ENCODE assay signal across 24 mouse cellular contexts in the genomic region with DNA sequence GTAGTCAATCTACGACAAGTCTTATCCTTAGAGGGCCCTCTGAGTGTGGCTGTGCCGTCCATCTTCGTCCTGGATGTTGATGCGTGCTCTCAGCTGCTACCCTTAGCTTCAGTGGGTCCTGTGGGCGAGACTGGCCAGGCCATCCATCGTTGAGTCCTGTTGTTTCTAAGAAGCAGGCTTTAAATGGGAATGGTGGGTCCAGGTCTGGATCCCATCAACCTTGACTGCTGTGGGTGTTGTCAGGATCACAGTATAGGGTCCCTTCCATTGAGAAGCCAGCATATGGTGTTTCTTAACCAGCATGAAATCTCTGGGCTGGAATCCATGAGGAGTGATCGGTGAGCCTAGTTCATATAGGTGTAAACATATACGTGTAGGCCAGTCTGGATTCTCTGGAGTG. TPM values are rescaled to one million over a fixed set of nuclear protein-coding genes. Genes with fewer than 3 reads are reported as not detected.
DNase-seq lines count a peak whose midpoint lies in the region; ATAC-seq and TF ChIP-seq lines count a peak whose summit lies in the region.
"Had no signal": no experiment of that assay in that cellular context is flagged by ENCODE, and none has a peak within 500 bp of the region (broad histone marks: within the 10 kb centered on the region; RNA-seq: fewer than 3 reads in every experiment).

No protein-coding gene starts in this region.

- TF ChIP-seq CTCF in liver, postnatal 0 days (IDR thresholded peaks at IDR 0.05; ENCODE audit: low read depth), result no peak

- H3K27me3 ChIP-seq in heart, embryonic 11.5 days (ENCODE audit: control insufficient read depth, insufficient read depth, low read length), result no peaks in the 10 kb centered on the region
- H3K27me3 ChIP-seq in liver, postnatal 0 days (ENCODE audit: insufficient read depth, low read length), result no peaks in the 10 kb centered on the region
- H3K27me3 ChIP-seq: CH12.LX; embryonic facial prominence, embryonic 12.5 days; forebrain, embryonic 13.5 days; forebrain, embryonic 15.5 days; Patski had no signal

- H3K4me3 ChIP-seq in heart, embryonic 11.5 days (ENCODE audit: low read depth, low read length), result no peak overlapping the region
- no peak overlapping the region for H3K4me3 ChIP-seq in liver, postnatal 0 days (ENCODE audit: low read depth, low read length)
- H3K4me3 ChIP-seq: embryonic facial prominence, embryonic 10.5 days; embryonic facial prominence, embryonic 12.5 days; forebrain, embryonic 13.5 days; forebrain, embryonic 15.5 days had no signal

- no peaks in the 10 kb centered on the region for H3K4me1 ChIP-seq in heart, embryonic 11.5 days (ENCODE audit: control insufficient read depth, insufficient read depth, low read length)
- no peaks in the 10 kb centered on the region for H3K4me1 ChIP-seq in liver, postnatal 0 days (ENCODE audit: insufficient read depth)
- H3K4me1 ChIP-seq: embryonic facial prominence, embryonic 10.5 days; embryonic facial prominence, embryonic 12.5 days; forebrain, embryonic 13.5 days; forebrain, embryonic 15.5 days had no signal

- TF ChIP-seq EP300 in liver, postnatal 0 days (IDR thresholded peaks at IDR 0.05; ENCODE audit: low read depth), result no peak

- H3K36me3 ChIP-seq in heart, embryonic 11.5 days (ENCODE audit: control insufficient read depth, insufficient read depth, low read length), result peaks cover 4% of the 10 kb centered on the region; the same call in 1 of the 2 replicates
- peaks cover 14% of the 10 kb centered on the region; the same call in 1 of the 2 replicates for H3K36me3 ChIP-seq in liver, postnatal 0 days (replicated peaks; ENCODE audit: insufficient read depth, low read length)

- no peak overlapping the region for H3K27ac ChIP-seq in heart, embryonic 11.5 days (ENCODE audit: low read depth, low read length)
- no peak overlapping the region for H3K27ac ChIP-seq in liver, postnatal 0 days (ENCODE audit: low read depth)
- H3K27ac ChIP-seq: embryonic facial prominence, embryonic 10.5 days; embryonic facial prominence, embryonic 12.5 days; forebrain, embryonic 13.5 days; forebrain, embryonic 15.5 days had no signal

- H3K4me2 ChIP-seq in heart, embryonic 11.5 days, result no peak overlapping the region
- no peak overlapping the region for H3K4me2 ChIP-seq in liver, postnatal 0 days (ENCODE audit: low read depth, low read length)
- H3K4me2 ChIP-seq: embryonic facial prominence, embryonic 12.5 days; forebrain, embryonic 13.5 days; forebrain, embryonic 15.5 days had no signal

- 79% methylated on average over 8 of the region's 8 CpGs for WGBS in heart, embryonic 11.5 days (ENCODE audit: insufficient replicate concordance)
- WGBS in liver, postnatal 0 days (ENCODE audit: insufficient replicate concordance), result 73% methylated on average over 8 of the region's 8 CpGs

- H3K9ac ChIP-seq in heart, embryonic 11.5 days (ENCODE audit: low read depth, low read length), result no peak overlapping the region
- no peak overlapping the region for H3K9ac ChIP-seq in liver, postnatal 0 days (replicated peaks)
- H3K9ac ChIP-seq: embryonic facial prominence, embryonic 12.5 days; forebrain, embryonic 13.5 days; forebrain, embryonic 15.5 days had no signal

- no peaks in the 10 kb centered on the region for H3K9me3 ChIP-seq in heart, embryonic 11.5 days (replicated peaks; ENCODE audit: control insufficient read depth, low read length)
- H3K9me3 ChIP-seq in liver, postnatal 0 days (ENCODE audit: low read length), result no peaks in the 10 kb centered on the region
- H3K9me3 ChIP-seq: embryonic facial prominence, embryonic 10.5 days; embryonic facial prominence, embryonic 12.5 days; forebrain, embryonic 13.5 days; forebrain, embryonic 15.5 days; G1E had no signal

- no peak for ATAC-seq in heart, embryonic 11.5 days (replicated peaks; ENCODE audit: insufficient number of reproducible peaks, low FRiP score, low TSS enrichment)
- ATAC-seq in liver, postnatal 0 days, result no peak
- ATAC-seq: activated CD4-positive, CD25-positive, alpha-beta regulatory T cell, adult 4 months; CD4-positive, CD25-positive, alpha-beta regulatory T cell, adult 4 months; forebrain, embryonic 13.5 days; forebrain, embryonic 15.5 days; Patski had no signal

- DNase-seq in heart, adult 11 months, result peak; percentile 57
- DNase-seq in liver, result peak; percentile 2
- DNase-seq in liver, postnatal 0 days, result no peak
- peak; percentile 7 for DNase-seq in testis, postnatal 10 days (ENCODE audit: low spot score)
- DNase-seq in testis, postnatal 14 days (ENCODE audit: low spot score), result no peak
- DNase-seq: adrenal gland, adult 8-10 months; adrenal gland, postnatal 14 days; adrenal gland, postnatal 36 days; B cell, adult 2 months; cerebellum, adult 11-12 months; cerebellum, adult 2 months; cerebellum, adult 9-10 months; cerebellum, postnatal 10 days; cerebellum, postnatal 25 days had no signal

RNA-seq across cellular contexts. Expression of gene Zfp473, which starts 29.3 kb away (rescaled TPM):
- 0.58 and 1.2 TPM in 2 replicates for polyA plus RNA-seq in heart, embryonic 11.5 days (2014; fragmentation: Nextera tagmentation; extraction: Ambion mirVana)
- polyA plus RNA-seq in liver, postnatal 0 days (2015; fragmentation: Nextera tagmentation; extraction: Ambion mirVana), result 0.14 and 0.24 TPM in 2 replicates

RNA-seq across cellular contexts. Expression of gene Vrk3, which starts 31.9 kb away (rescaled TPM):
- 30.6 and 34.1 TPM in 2 replicates for polyA plus RNA-seq in heart, embryonic 11.5 days (2014; fragmentation: Nextera tagmentation; extraction: Ambion mirVana)
- 19.1 and 19.3 TPM in 2 replicates for polyA plus RNA-seq in liver, postnatal 0 days (2015; fragmentation: Nextera tagmentation; extraction: Ambion mirVana)

RNA-seq across cellular contexts. Expression of gene Nup62, which starts 35.8 kb away (rescaled TPM):
- polyA plus RNA-seq in heart, embryonic 11.5 days (2014; fragmentation: Nextera tagmentation; extraction: Ambion mirVana), result 49.0 and 57.5 TPM in 2 replicates
- 19.6 and 21.4 TPM in 2 replicates for polyA plus RNA-seq in liver, postnatal 0 days (2015; fragmentation: Nextera tagmentation; extraction: Ambion mirVana)

RNA-seq across cellular contexts. Expression of gene Il4i1, which starts 36.1 kb away (rescaled TPM):
- polyA plus RNA-seq in heart, embryonic 11.5 days (2014; fragmentation: Nextera tagmentation; extraction: Ambion mirVana), result 0.14 and 1.2 TPM in 2 replicates
- polyA plus RNA-seq in liver, postnatal 0 days (2015; fragmentation: Nextera tagmentation; extraction: Ambion mirVana), result 0.83 and 1.0 TPM in 2 replicates

RNA-seq across cellular contexts. Expression of gene Atf5, which starts 36.4 kb away (rescaled TPM):
- polyA plus RNA-seq in heart, embryonic 11.5 days (2014; fragmentation: Nextera tagmentation; extraction: Ambion mirVana), result 1.6 and 1.9 TPM in 2 replicates
- polyA plus RNA-seq in liver, postnatal 0 days (2015; fragmentation: Nextera tagmentation; extraction: Ambion mirVana), result 66.6 and 72.5 TPM in 2 replicates

Comparison
In these comparisons a context has a peak if more than half of its experiments do, and no peak if none do; other contexts are left out.
1. DNase-seq: peak in heart, adult 11 months (single experiment), liver (single experiment) and testis, postnatal 10 days (single experiment); none in liver, postnatal 0 days (single experiment) and testis, postnatal 14 days (single experiment).